Mouse (Mus musculus): ENCODE measurements around the gene Elob. TPM values are rescaled to one million over a fixed set of nuclear protein-coding genes. Genes with fewer than 3 reads are reported as not detected.

Elob gene
- polyA plus RNA-seq, 1 experiment from 2014 or later, result 1,149 TPM

Small RNAs within 50 kb of the gene (microRNA-seq; reads per million reads assigned to microRNA genes)
- gene Mir5125, result 1.8 reads per million

Other genes starting within 250 kb of the Elob start
- gene Zfp13, start 229.6 kb downstream of the Elob start, polyA plus RNA-seq (2015; fragmentation: Nextera tagmentation; extraction: Ambion mirVana), result 26.9 and 30.2 TPM in 2 replicates
- gene Zscan10, start 228.3 kb downstream of the Elob start, polyA plus RNA-seq (2015; fragmentation: Nextera tagmentation; extraction: Ambion mirVana), result not detected in 2 replicates
- 1.3 and 1.7 TPM in 2 replicates for gene Mmp25, start 183.9 kb downstream of the Elob start, polyA plus RNA-seq (2015; fragmentation: Nextera tagmentation; extraction: Ambion mirVana)
- gene Bicdl2, start 168.6 kb downstream of the Elob start, polyA plus RNA-seq (2015; fragmentation: Nextera tagmentation; extraction: Ambion mirVana), result 0.22 TPM in 1 of 2 replicates, not detected in the other
- gene Hcfc1r1, start 155.5 kb downstream of the Elob start, polyA plus RNA-seq (2015; fragmentation: Nextera tagmentation; extraction: Ambion mirVana), result 90.3 and 92.0 TPM in 2 replicates
- 39.4 and 39.5 TPM in 2 replicates for gene Thoc6, start 155.3 kb downstream of the Elob start, polyA plus RNA-seq (2015; fragmentation: Nextera tagmentation; extraction: Ambion mirVana)
- 3.6 and 5.5 TPM in 2 replicates for gene Tnfrsf12a, start 151.7 kb downstream of the Elob start, polyA plus RNA-seq (2015; fragmentation: Nextera tagmentation; extraction: Ambion mirVana)
- 0.42 and 0.50 TPM in 2 replicates for gene Cldn6, start 149.9 kb downstream of the Elob start, polyA plus RNA-seq (2015; fragmentation: Nextera tagmentation; extraction: Ambion mirVana)
- 1.2 TPM in 2 replicates for gene Cldn9, start 145.1 kb downstream of the Elob start, polyA plus RNA-seq (2015; fragmentation: Nextera tagmentation; extraction: Ambion mirVana)
- not detected in 2 replicates for gene 1520401A03Rik, start 106.4 kb downstream of the Elob start, polyA plus RNA-seq (2015; fragmentation: Nextera tagmentation; extraction: Ambion mirVana)
- gene Pkmyt1, start 102.8 kb downstream of the Elob start, polyA plus RNA-seq (2015; fragmentation: Nextera tagmentation; extraction: Ambion mirVana), result 26.7 and 28.4 TPM in 2 replicates
- gene Paqr4, start 88.3 kb downstream of the Elob start, polyA plus RNA-seq (2015; fragmentation: Nextera tagmentation; extraction: Ambion mirVana), result 39.4 and 39.7 TPM in 2 replicates
- 0.48 and 0.50 TPM in 2 replicates for gene Kremen2, start 83.3 kb downstream of the Elob start, polyA plus RNA-seq (2015; fragmentation: Nextera tagmentation; extraction: Ambion mirVana)
- gene Flywch1, start 57.5 kb downstream of the Elob start, polyA plus RNA-seq (2015; fragmentation: Nextera tagmentation; extraction: Ambion mirVana), result 162 and 164 TPM in 2 replicates
- 30.7 and 31.9 TPM in 2 replicates for gene Flywch2, start 43.1 kb downstream of the Elob start, polyA plus RNA-seq (2015; fragmentation: Nextera tagmentation; extraction: Ambion mirVana)
- gene Srrm2, start 38.6 kb downstream of the Elob start, polyA plus RNA-seq (2015; fragmentation: Nextera tagmentation; extraction: Ambion mirVana), result 562 and 569 TPM in 2 replicates
- gene Prss33, start 6.9 kb upstream of the Elob start, polyA plus RNA-seq (2015; fragmentation: Nextera tagmentation; extraction: Ambion mirVana), result not detected in 2 replicates
- not detected in 2 replicates for gene Prss32, start 14.7 kb upstream of the Elob start, polyA plus RNA-seq (2015; fragmentation: Nextera tagmentation; extraction: Ambion mirVana)
- gene Prss41, start 15.0 kb upstream of the Elob start, polyA plus RNA-seq (2015; fragmentation: Nextera tagmentation; extraction: Ambion mirVana), result 0.52 and 1.0 TPM in 2 replicates
- not detected in 2 replicates for gene Prss21, start 38.9 kb upstream of the Elob start, polyA plus RNA-seq (2015; fragmentation: Nextera tagmentation; extraction: Ambion mirVana)
- gene Dcpp1, start 51.7 kb upstream of the Elob start, polyA plus RNA-seq (2015; fragmentation: Nextera tagmentation; extraction: Ambion mirVana), result not detected in 2 replicates
- not detected in 2 replicates for gene Dcpp2, start 51.7 kb upstream of the Elob start, polyA plus RNA-seq (2015; fragmentation: Nextera tagmentation; extraction: Ambion mirVana)
- not detected in 2 replicates for gene Dcpp3, start 88.3 kb upstream of the Elob start, polyA plus RNA-seq (2015; fragmentation: Nextera tagmentation; extraction: Ambion mirVana)
- gene Sbp, start 112.5 kb upstream of the Elob start, polyA plus RNA-seq (2015; fragmentation: Nextera tagmentation; extraction: Ambion mirVana), result not detected in 2 replicates
- gene Sbpl, start 126.1 kb upstream of the Elob start, polyA plus RNA-seq (2015; fragmentation: Nextera tagmentation; extraction: Ambion mirVana), result not detected in 2 replicates
- not detected in 2 replicates for gene Prss30, start 151.4 kb upstream of the Elob start, polyA plus RNA-seq (2015; fragmentation: Nextera tagmentation; extraction: Ambion mirVana)
- gene Prss22, start 169.0 kb upstream of the Elob start, polyA plus RNA-seq (2015; fragmentation: Nextera tagmentation; extraction: Ambion mirVana), result not detected in 2 replicates
- 0.23 and 0.24 TPM in 2 replicates for gene Prss27, start 209.0 kb upstream of the Elob start, polyA plus RNA-seq (2015; fragmentation: Nextera tagmentation; extraction: Ambion mirVana)
- gene Kctd5, start 244.3 kb upstream of the Elob start, polyA plus RNA-seq (2015; fragmentation: Nextera tagmentation; extraction: Ambion mirVana), result 89.8 and 92.4 TPM in 2 replicates